Mouse (Mus musculus): ENCODE measurements around the gene Nol10. TPM values are rescaled to one million over a fixed set of nuclear protein-coding genes. Genes with fewer than 3 reads are reported as not detected.

The Nol10 gene
- polyA plus RNA-seq, 1 experiment from 2014 or later, result 8.2 TPM

- H3K27ac ChIP-seq (replicated peaks), result no peak overlapping the region
- no peak overlapping the region for H3K4me2 ChIP-seq (replicated peaks; ENCODE audit: low read depth)
- ATAC-seq (ENCODE audit: low FRiP score, low TSS enrichment) (no peak), DNase-seq (ENCODE audit: low spot score) (no peak)
- 64% methylated on average over 11 of the region's 11 CpGs for WGBS
- no peaks in the 10 kb centered on the region for H3K9me3 ChIP-seq (ENCODE audit: control insufficient read depth, low read length)
- H3K9ac ChIP-seq (ENCODE audit: low read length), result no peak overlapping the region
- peaks cover 10% of the 10 kb centered on the region for H3K36me3 ChIP-seq (ENCODE audit: control insufficient read depth, insufficient read depth, low read length)
- TF ChIP-seq CTCF (IDR thresholded peaks at IDR 0.05; ENCODE audit: low read depth), result no peak
- no peak for TF ChIP-seq EP300 (optimal IDR thresholded peaks at IDR 0.05)
- H3K27me3 ChIP-seq (ENCODE audit: control insufficient read depth, insufficient read depth, low read length), result no peaks in the 10 kb centered on the region
- no peak overlapping the region for H3K4me3 ChIP-seq (ENCODE audit: low read depth, low read length)
- H3K4me1 ChIP-seq (replicated peaks; ENCODE audit: control insufficient read depth, insufficient read depth), result no peaks in the 10 kb centered on the region
These were observed 77.3 kb downstream of the Nol10 start for GRCm38 (mm10) chr12:17425254-17426169.

- H3K36me3 ChIP-seq (ENCODE audit: control insufficient read depth, insufficient read depth, low read length), result peaks cover 12% of the 10 kb centered on the region
- no peak for ATAC-seq (ENCODE audit: low FRiP score, low TSS enrichment)
- H3K9me3 ChIP-seq (ENCODE audit: control insufficient read depth, low read length), result no peaks in the 10 kb centered on the region
These were observed 78.5 kb downstream of the Nol10 start for GRCm38 (mm10) chr12:17426735-17427134.

GRCm38 (mm10) chr12:17430578-17430977 is 82.3 kb downstream of the Nol10 start:
- H3K9ac ChIP-seq (ENCODE audit: low read length), result no peak overlapping the region
- no peaks in the 10 kb centered on the region for H3K4me1 ChIP-seq (replicated peaks; ENCODE audit: control insufficient read depth, insufficient read depth)
- no peak overlapping the region for H3K4me3 ChIP-seq (ENCODE audit: low read depth, low read length)
- no peaks in the 10 kb centered on the region for H3K9me3 ChIP-seq (ENCODE audit: control insufficient read depth, low read length)
- no peak overlapping the region for H3K4me2 ChIP-seq (replicated peaks; ENCODE audit: low read depth)
- H3K36me3 ChIP-seq (ENCODE audit: control insufficient read depth, insufficient read depth, low read length), result peaks cover 7% of the 10 kb centered on the region
- no peak overlapping the region for H3K27ac ChIP-seq (replicated peaks)
- no peaks in the 10 kb centered on the region for H3K27me3 ChIP-seq (ENCODE audit: control insufficient read depth, insufficient read depth, low read length)
- no peak for ATAC-seq (ENCODE audit: low FRiP score, low TSS enrichment)
- 89% methylated on average over 2 of the region's 2 CpGs for WGBS
- TF ChIP-seq CTCF (IDR thresholded peaks at IDR 0.05; ENCODE audit: low read depth) (no peak), EP300 (optimal IDR thresholded peaks at IDR 0.05) (no peak)
- no peak for DNase-seq (ENCODE audit: low spot score)

More at GRCm38 (mm10) chr12:17426735-17427134, 78.5 kb downstream of the Nol10 start:
- DNase-seq (ENCODE audit: low spot score), result no peak
- Histone ChIP-seq H3K27me3 (ENCODE audit: control insufficient read depth, insufficient read depth, low read length) (no peaks in the 10 kb centered on the region), H3K4me3 (ENCODE audit: low read depth, low read length) (no peak overlapping the region), H3K27ac (replicated peaks) (no peak overlapping the region), H3K4me2 (replicated peaks; ENCODE audit: low read depth) (no peak overlapping the region), H3K4me1 (replicated peaks; ENCODE audit: control insufficient read depth, insufficient read depth) (no peaks in the 10 kb centered on the region), H3K9ac (ENCODE audit: low read length) (no peak overlapping the region)
- TF ChIP-seq EP300 (optimal IDR thresholded peaks at IDR 0.05) (no peak), CTCF (IDR thresholded peaks at IDR 0.05; ENCODE audit: low read depth) (no peak)
- WGBS, result 85% methylated on average over 3 of the region's 3 CpGs

- H3K4me2 ChIP-seq (replicated peaks; ENCODE audit: low read depth), result no peak overlapping the region
- no peaks in the 10 kb centered on the region for H3K4me1 ChIP-seq (replicated peaks; ENCODE audit: control insufficient read depth, insufficient read depth)
- no peak overlapping the region for H3K4me3 ChIP-seq (ENCODE audit: low read depth, low read length)
- no peaks in the 10 kb centered on the region for H3K9me3 ChIP-seq (ENCODE audit: control insufficient read depth, low read length)
- no peak overlapping the region for H3K27ac ChIP-seq (replicated peaks)
- DNase-seq (ENCODE audit: low spot score) (no peak), ATAC-seq (ENCODE audit: low FRiP score, low TSS enrichment) (no peak)
- no peak overlapping the region for H3K9ac ChIP-seq (ENCODE audit: low read length)
- TF ChIP-seq EP300 (optimal IDR thresholded peaks at IDR 0.05) (no peak), CTCF (IDR thresholded peaks at IDR 0.05; ENCODE audit: low read depth) (no peak)
- WGBS, result 63% methylated on average over 5 of the region's 5 CpGs
- no peaks in the 10 kb centered on the region for H3K27me3 ChIP-seq (ENCODE audit: control insufficient read depth, insufficient read depth, low read length)
- H3K36me3 ChIP-seq (ENCODE audit: control insufficient read depth, insufficient read depth, low read length), result peaks cover 7% of the 10 kb centered on the region
These were observed 82.9 kb downstream of the Nol10 start for GRCm38 (mm10) chr12:17431166-17431565.

GRCm38 (mm10) chr12:17431812-17432332 is 83.6 kb downstream of the Nol10 start:
- 81% methylated on average over 4 of the region's 4 CpGs for WGBS
- Histone ChIP-seq H3K27ac (replicated peaks) (no peak overlapping the region), H3K4me1 (replicated peaks; ENCODE audit: control insufficient read depth, insufficient read depth) (no peaks in the 10 kb centered on the region), H3K4me2 (replicated peaks; ENCODE audit: low read depth) (no peak overlapping the region), H3K9me3 (ENCODE audit: control insufficient read depth, low read length) (no peaks in the 10 kb centered on the region), H3K4me3 (ENCODE audit: low read depth, low read length) (no peak overlapping the region), H3K27me3 (ENCODE audit: control insufficient read depth, insufficient read depth, low read length) (no peaks in the 10 kb centered on the region), H3K9ac (ENCODE audit: low read length) (no peak overlapping the region), H3K36me3 (ENCODE audit: control insufficient read depth, insufficient read depth, low read length) (peaks cover 7% of the 10 kb centered on the region)
- no peak for DNase-seq (ENCODE audit: low spot score)
- TF ChIP-seq CTCF (IDR thresholded peaks at IDR 0.05; ENCODE audit: low read depth), result no peak
- no peak for TF ChIP-seq EP300 (optimal IDR thresholded peaks at IDR 0.05)
- ATAC-seq (ENCODE audit: low FRiP score, low TSS enrichment), result no peak

- H3K36me3 ChIP-seq (ENCODE audit: control insufficient read depth, insufficient read depth, low read length), result peaks cover 4% of the 10 kb centered on the region
- H3K4me2 ChIP-seq (replicated peaks; ENCODE audit: low read depth), result no peak overlapping the region
- H3K9me3 ChIP-seq (ENCODE audit: control insufficient read depth, low read length), result no peaks in the 10 kb centered on the region
- ATAC-seq (ENCODE audit: low FRiP score, low TSS enrichment) (no peak), DNase-seq (ENCODE audit: low spot score) (no peak)
- 94% methylated on average over 4 of the region's 4 CpGs for WGBS
- H3K4me3 ChIP-seq (ENCODE audit: low read depth, low read length), result no peak overlapping the region
- no peaks in the 10 kb centered on the region for H3K4me1 ChIP-seq (replicated peaks; ENCODE audit: control insufficient read depth, insufficient read depth)
- no peak overlapping the region for H3K27ac ChIP-seq (replicated peaks)
- H3K27me3 ChIP-seq (ENCODE audit: control insufficient read depth, insufficient read depth, low read length), result no peaks in the 10 kb centered on the region
- no peak overlapping the region for H3K9ac ChIP-seq (ENCODE audit: low read length)
- TF ChIP-seq CTCF (IDR thresholded peaks at IDR 0.05; ENCODE audit: low read depth), result no peak
- TF ChIP-seq EP300 (optimal IDR thresholded peaks at IDR 0.05), result no peak
These were observed 85.5 kb downstream of the Nol10 start for GRCm38 (mm10) chr12:17433712-17434111.

Data from stomach, postnatal 0 days (tissue).